Mouse (Mus musculus) G1E (cell line): Measurements from ENCODE around the gene Nmnat3. TPM values are rescaled to one million over a fixed set of nuclear protein-coding genes. Genes with fewer than 3 reads are reported as not detected.

Source experiments
- ATAC-seq: 2 replicates; pipeline ENCODE4 v1.8.0; 2016; ENCODE audit warnings: mild to moderate bottlenecking; ENCODE audit not compliant: insufficient number of reproducible peaks, poor library complexity, low FRiP score, severe bottlenecking; ENCODE audit errors: extremely low read depth
- DNase-seq: peaks from one replicate; pipeline ENCODE4 v3.0.0; 2012; ENCODE audit warnings: low spot score
- H3K27me3 ChIP-seq: 2 replicates; pipeline ENCODE4 v1.6.1; 2012; ENCODE audit warnings: mild to moderate bottlenecking, low read length, inconsistent platforms; ENCODE audit not compliant: insufficient read depth
- H3K36me3 ChIP-seq: replicated peaks from 2 replicates; pipeline ENCODE3; 2012; ENCODE audit warnings: mild to moderate bottlenecking, inconsistent platforms
- H3K4me1 ChIP-seq: 2 replicates; pipeline ENCODE4 v1.6.1; 2012; ENCODE audit warnings: low read depth, low read length, inconsistent platforms, mixed read lengths; ENCODE audit not compliant: insufficient read depth
- H3K4me3 ChIP-seq: 2 replicates; pipeline ENCODE4 v1.5.1; 2012; ENCODE audit warnings: low read depth, mild to moderate bottlenecking, inconsistent platforms, low read length, moderate library complexity, mixed read lengths
- H3K9me3 ChIP-seq: replicated peaks from 2 replicates; pipeline ENCODE4 v1.6.1; 2012; ENCODE audit warnings: inconsistent platforms
- CTCF ChIP-seq: IDR thresholded peaks from 2 replicates; pipeline ENCODE4 v1.5.1; 2012; ENCODE audit warnings: low read depth, low read length, inconsistent platforms, mixed read lengths
- GATA1 ChIP-seq: IDR thresholded peaks from 2 replicates; pipeline ENCODE4 v1.6.1; 2012; ENCODE audit warnings: borderline replicate concordance, low read length, inconsistent platforms, mixed read lengths
- GATA2 ChIP-seq: IDR thresholded peaks from 2 replicates; pipeline ENCODE4 v1.6.1; 2012; ENCODE audit warnings: low read depth, low read length, inconsistent platforms, borderline replicate concordance
- POLR2AphosphoS5 ChIP-seq: IDR thresholded peaks from 2 replicates; pipeline ENCODE4 v1.6.1; 2012; ENCODE audit warnings: low read depth, low read length, inconsistent platforms; ENCODE audit not compliant: insufficient replicate concordance
- TAL1 ChIP-seq: conservative IDR thresholded peaks from 2 replicates; pipeline ENCODE4 v1.6.1; 2012; ENCODE audit warnings: low read depth, low read length, inconsistent platforms, mixed read lengths
- polyA plus RNA-seq: library from polyadenylated mRNA; stranded (reverse); fragments of >175 nt; gene quantifications from 2 replicates; pipeline ENCODE4 v1.2.3, GENCODE M21; 2012
- total RNA-seq, 2 experiments: library from RNA; stranded (forward) in 1 of 2; stranded (reverse) in 1 of 2; fragments of 200-1000 nt in 1 of 2; fragments of >200 nt in 1 of 2; fragmentation: Nextera tagmentation in 1 of 2; gene quantifications; 2 replicates each; pipeline ENCODE4 v1.2.3; 2014 to 2017

Nmnat3 gene
- total and polyA plus RNA-seq, 3 experiments: 7.1 to 38.3 (median 10.8) TPM

GRCm38 (mm10) chr9:98401611-98402010 lies 114.4 kb downstream of the Nmnat3 start:
- Histone ChIP-seq H3K36me3 (peaks cover 71% of the 10 kb centered on the region), H3K9me3 (no peaks in the 10 kb centered on the region), H3K4me1 (no peaks in the 10 kb centered on the region), H3K4me3 (no peak overlapping the region), H3K27me3 (no peaks in the 10 kb centered on the region)
- TF ChIP-seq CTCF (no peak), TAL1 (no peak), POLR2AphosphoS5 (no peak), GATA2 (no peak), GATA1 (no peak)
- no peak for ATAC-seq
- no peak for DNase-seq

DNA sequence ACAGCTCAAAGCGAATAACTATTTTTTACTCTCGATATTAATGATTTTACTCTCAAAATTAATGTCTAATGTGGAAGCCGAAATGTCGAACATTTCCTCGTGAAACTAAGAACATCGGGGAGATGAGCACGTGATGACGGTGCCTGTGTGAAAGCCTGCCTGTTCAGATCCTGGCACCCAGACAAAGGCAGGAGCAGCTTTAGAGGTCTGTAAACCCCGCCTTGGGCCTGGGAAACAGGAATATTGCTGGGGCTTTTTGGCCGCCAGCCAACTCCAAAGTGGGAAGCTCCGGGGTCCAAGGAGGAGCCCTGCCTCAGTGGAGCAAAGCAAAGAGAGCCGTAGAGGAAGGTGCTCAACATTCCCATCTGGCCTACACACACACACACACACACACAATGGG lies 120.5 kb downstream of the Nmnat3 start:
- DNase-seq (no peak), ATAC-seq (no peak)
- Histone ChIP-seq H3K4me3 (no peak overlapping the region), H3K4me1 (no peaks in the 10 kb centered on the region), H3K9me3 (no peaks in the 10 kb centered on the region), H3K36me3 (peaks cover 84% of the 10 kb centered on the region), H3K27me3 (no peaks in the 10 kb centered on the region)
- TF ChIP-seq GATA2: no peak
- no peak for TF ChIP-seq CTCF
- no peak for TF ChIP-seq TAL1
- no peak for TF ChIP-seq POLR2AphosphoS5
- TF ChIP-seq GATA1: no peak

DNA sequence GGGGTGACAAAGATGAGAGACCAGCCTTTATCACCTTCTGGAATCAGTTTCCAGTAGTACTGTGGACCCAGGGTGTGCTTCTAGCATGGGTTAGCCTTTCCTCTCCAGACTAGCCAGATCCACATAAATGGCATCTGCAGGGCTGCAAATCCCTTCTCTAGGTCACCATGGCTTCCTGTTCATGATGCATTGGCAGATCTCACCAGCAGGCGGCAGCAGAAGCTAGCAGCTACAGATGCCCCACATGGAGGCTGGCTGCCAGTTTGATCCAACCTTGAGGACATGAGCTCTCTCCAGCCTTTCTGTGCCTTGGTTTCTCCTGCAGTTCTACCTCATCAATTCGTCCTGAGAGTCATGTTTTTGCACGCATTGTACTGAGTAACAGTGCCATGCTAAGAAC lies 121.9 kb downstream of the Nmnat3 start:
- Histone ChIP-seq H3K4me3 (no peak overlapping the region), H3K9me3 (no peaks in the 10 kb centered on the region), H3K36me3 (peaks cover 75% of the 10 kb centered on the region), H3K27me3 (no peaks in the 10 kb centered on the region), H3K4me1 (no peaks in the 10 kb centered on the region)
- 0 out of 2 replicates have a peak, but pooled peaks have one; percentile 22 for ATAC-seq
- DNase-seq: peak; percentile 35
- no peak for TF ChIP-seq POLR2AphosphoS5
- TF ChIP-seq CTCF: peak; percentile 91
- TF ChIP-seq GATA1: no peak
- TF ChIP-seq GATA2: no peak
- no peak for TF ChIP-seq TAL1

DNA sequence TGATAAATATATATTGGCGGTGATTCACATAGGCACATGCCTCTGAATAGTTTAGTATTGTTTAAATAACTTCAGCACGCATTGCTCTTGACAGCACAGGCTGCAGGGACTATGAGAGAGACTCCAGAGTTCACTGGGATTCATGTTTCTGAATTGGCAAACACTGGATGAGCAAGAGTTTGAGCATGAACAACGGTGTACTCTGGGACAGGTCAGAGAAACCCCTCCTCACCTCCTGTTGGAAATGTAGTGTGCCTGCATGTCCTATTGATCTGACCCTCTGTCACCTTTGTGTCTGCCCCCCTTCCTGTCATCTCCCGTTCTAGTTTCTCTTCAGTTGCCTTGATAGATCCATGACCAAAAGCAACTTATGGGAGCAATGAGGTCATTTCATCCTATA lies 128.2 kb downstream of the Nmnat3 start:
- TF ChIP-seq CTCF (no peak), GATA2 (no peak), POLR2AphosphoS5 (no peak), TAL1 (no peak), GATA1 (no peak)
- ATAC-seq (no peak), DNase-seq (no peak)
- Histone ChIP-seq H3K4me1 (no peaks in the 10 kb centered on the region), H3K4me3 (no peak overlapping the region), H3K27me3 (peaks cover 3% of the 10 kb centered on the region), H3K36me3 (peaks cover 19% of the 10 kb centered on the region), H3K9me3 (no peaks in the 10 kb centered on the region)

DNA sequence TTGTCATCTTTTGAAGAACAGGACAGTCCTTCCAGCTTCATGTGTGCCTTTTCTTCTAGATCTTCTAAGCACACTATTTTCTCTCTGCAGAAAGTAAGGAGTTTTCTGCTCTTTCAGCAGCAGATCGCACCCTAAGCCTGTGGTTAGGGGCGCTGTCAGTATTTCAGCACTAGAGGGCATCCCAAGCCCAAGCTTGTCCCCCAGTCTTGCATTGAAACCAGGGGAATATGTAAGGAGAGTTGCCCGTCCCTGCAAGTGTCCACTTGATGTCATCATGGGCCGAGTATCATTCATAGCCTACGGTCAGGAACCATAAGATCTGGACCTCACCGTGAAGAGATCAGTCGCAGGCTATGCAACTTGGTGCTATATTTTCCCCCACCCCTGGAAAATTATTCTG lies 130.7 kb downstream of the Nmnat3 start:
- Histone ChIP-seq H3K36me3 (peaks cover 4% of the 10 kb centered on the region), H3K27me3 (peaks cover 16% of the 10 kb centered on the region), H3K4me3 (no peak overlapping the region), H3K9me3 (no peaks in the 10 kb centered on the region), H3K4me1 (no peaks in the 10 kb centered on the region)
- TF ChIP-seq POLR2AphosphoS5 (no peak), TAL1 (no peak), GATA2 (no peak), GATA1 (no peak), CTCF (no peak)
- DNase-seq (peak; percentile 11), ATAC-seq (peak; percentile 49; the same call in 1 of the 2 replicates)

GRCm38 (mm10) chr9:98418346-98418745 lies 131.1 kb downstream of the Nmnat3 start:
- Histone ChIP-seq H3K27me3 (peaks cover 19% of the 10 kb centered on the region), H3K4me1 (no peaks in the 10 kb centered on the region), H3K4me3 (no peak overlapping the region), H3K9me3 (no peaks in the 10 kb centered on the region), H3K36me3 (no peaks in the 10 kb centered on the region)
- ATAC-seq: no peak
- DNase-seq: no peak
- no peak for TF ChIP-seq POLR2AphosphoS5
- no peak for TF ChIP-seq CTCF
- TF ChIP-seq GATA2: no peak
- TF ChIP-seq TAL1: no peak

DNA sequence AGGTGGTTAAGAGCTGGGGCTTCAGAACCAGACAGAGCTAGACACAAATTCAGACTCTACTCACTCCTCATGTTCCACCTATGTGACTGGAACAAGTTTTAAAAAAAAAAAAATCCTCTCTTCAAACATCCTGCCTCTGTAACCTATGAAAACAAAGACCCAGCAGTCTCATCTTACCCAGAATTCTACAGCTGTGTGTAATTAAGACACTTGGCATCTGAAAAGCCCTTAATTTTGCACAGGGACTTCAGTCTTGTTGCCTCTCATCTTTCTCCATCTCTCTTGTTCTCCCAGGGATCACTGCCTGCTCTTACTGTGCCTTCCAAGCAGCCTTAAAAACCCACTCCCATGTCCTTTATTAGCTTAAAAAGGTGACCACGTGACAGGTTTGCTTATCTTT lies 133.4 kb downstream of the Nmnat3 start:
- Histone ChIP-seq H3K9me3 (no peaks in the 10 kb centered on the region), H3K4me1 (no peaks in the 10 kb centered on the region), H3K36me3 (no peaks in the 10 kb centered on the region), H3K4me3 (no peak overlapping the region), H3K27me3 (peaks cover 28% of the 10 kb centered on the region)
- ATAC-seq (no peak), DNase-seq (no peak)
- no peak for TF ChIP-seq POLR2AphosphoS5
- no peak for TF ChIP-seq GATA2
- no peak for TF ChIP-seq GATA1
- TF ChIP-seq CTCF: no peak
- no peak for TF ChIP-seq TAL1

DNA sequence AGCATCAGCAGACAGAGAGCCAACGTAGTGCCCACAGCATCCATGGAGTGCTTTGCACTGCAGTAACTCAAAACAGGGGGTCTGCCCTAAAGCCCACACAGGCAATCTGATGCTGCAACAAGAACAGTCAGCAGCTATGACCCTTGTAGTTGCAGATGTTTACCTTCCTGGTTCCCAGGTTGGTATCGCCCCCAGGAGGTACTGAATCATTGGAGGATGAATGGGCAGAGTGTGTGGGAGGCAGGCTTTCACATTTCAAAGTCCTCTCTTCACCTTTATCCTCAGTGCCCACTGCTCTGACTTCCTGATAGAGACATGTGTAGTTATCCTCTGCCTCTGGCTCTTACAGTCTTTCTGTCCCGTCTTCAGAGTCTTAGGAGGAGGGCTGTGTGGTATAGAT lies 134.7 kb downstream of the Nmnat3 start:
- ATAC-seq (no peak), DNase-seq (no peak)
- H3K4me1 ChIP-seq: no peaks in the 10 kb centered on the region
- peaks cover 34% of the 10 kb centered on the region for H3K27me3 ChIP-seq
- TF ChIP-seq CTCF (no peak), POLR2AphosphoS5 (no peak), TAL1 (no peak), GATA2 (no peak), GATA1 (no peak)
- no peaks in the 10 kb centered on the region for H3K9me3 ChIP-seq
- H3K36me3 ChIP-seq: no peaks in the 10 kb centered on the region
- no peak overlapping the region for H3K4me3 ChIP-seq
